Mouse (Mus musculus): Measurements from ENCODE around the gene Gm37240.

GRCm38 (mm10) chr3:84639767-84640500 is 1247.4 kb downstream of the Gm37240 start:
- TF ChIP-seq CHD2 (IDR thresholded peaks at IDR 0.05; ENCODE audit: low read depth, low read length) = no peak
- TF ChIP-seq ZC3H11A (IDR thresholded peaks at IDR 0.05; ENCODE audit: borderline replicate concordance, low read depth, low read length) = no peak

All from ES-E14 (cell line).